Mouse (Mus musculus) cerebellum, adult 2 months (tissue): Measurements from ENCODE around the gene Cbx4. TPM values are rescaled to one million over a fixed set of nuclear protein-coding genes. Genes with fewer than 3 reads are reported as not detected.

Source experiments
- DNase-seq, 2 experiments: peaks; one replicate each; pipeline ENCODE4 v3.0.0; 2021
- H3K27ac ChIP-seq: fragments of 200-500 bp; 2 replicates; pipeline ENCODE4 v1.5.1; 2012; ENCODE audit warnings: low read length, control low read depth, inconsistent platforms; ENCODE audit not compliant: insufficient read depth
- H3K27me3 ChIP-seq: fragments of 200-500 bp; 2 replicates; pipeline ENCODE4 v1.6.1; 2012; ENCODE audit warnings: inconsistent platforms, mild to moderate bottlenecking, low read length, moderate library complexity; ENCODE audit not compliant: control insufficient read depth, insufficient read depth
- H3K4me1 ChIP-seq: fragments of 200-500 bp; 2 replicates; pipeline ENCODE4 v1.6.1; 2011; ENCODE audit warnings: low read length; ENCODE audit not compliant: control insufficient read depth, insufficient read depth
- H3K4me3 ChIP-seq: fragments of 200-500 bp; replicated peaks from 2 replicates; pipeline ENCODE3; 2011; ENCODE audit warnings: mild to moderate bottlenecking, low read depth, low read length, control low read depth; ENCODE audit not compliant: insufficient read depth
- CTCF ChIP-seq: fragments of 200-500 bp; IDR thresholded peaks from 2 replicates; pipeline ENCODE4 v1.5.1; 2011; ENCODE audit warnings: low read depth, mild to moderate bottlenecking, control low read depth, low read length, moderate library complexity, borderline replicate concordance; ENCODE audit not compliant: insufficient read depth
- POLR2A ChIP-seq: fragments of 200-500 bp; IDR thresholded peaks from 2 replicates; pipeline ENCODE4 v1.6.1; 2011; ENCODE audit warnings: low read length, control low read depth, borderline replicate concordance; ENCODE audit not compliant: insufficient read depth
- WGBS: fragments of 180-500 bp; shearing (Covaris S2); methylation state at CpG from one replicate; pipeline ENCODE4 v1.1.7; 2018; 5-methylcytosine and 5-hydroxymethylcytosine counted together
- polyA plus RNA-seq: library from polyadenylated mRNA; depleted of rRNA; stranded (reverse); fragments of >200 nt; gene quantifications from 2 replicates; pipeline ENCODE4 v1.2.3, GENCODE M21; 2012

The Cbx4 gene
- polyA plus RNA-seq, 1 experiment, result 50.1 TPM

GRCm38 (mm10) chr11:119042466-119043272 is 43.4 kb downstream of the Cbx4 start:
- Histone ChIP-seq H3K27me3 (peaks cover 11% of the 10 kb centered on the region; the same call in 1 of the 2 replicates), H3K27ac (no peak overlapping the region), H3K4me3 (no peak overlapping the region), H3K4me1 (peaks cover 15% of the 10 kb centered on the region)
- peak in 1 of 2 experiments; percentile 47 for DNase-seq
- no peak for TF ChIP-seq CTCF
- no peak for TF ChIP-seq POLR2A
- 8% methylated on average over 52 of the region's 52 CpGs for WGBS

- peaks cover 15% of the 10 kb centered on the region for H3K4me1 ChIP-seq
- no peak overlapping the region for H3K27ac ChIP-seq
- peaks cover 9% of the 10 kb centered on the region; the same call in 1 of the 2 replicates for H3K27me3 ChIP-seq
- H3K4me3 ChIP-seq, result peak overlapping the region; percentile 78
- TF ChIP-seq CTCF (no peak), POLR2A (no peak)
- WGBS, result 2% methylated on average over 31 of the region's 31 CpGs
- DNase-seq, result no peak
Measured at GRCm38 (mm10) chr11:119041750-119042465, 44.1 kb downstream of the Cbx4 start.

GRCm38 (mm10) chr11:119041325-119041716 is 44.7 kb downstream of the Cbx4 start:
- H3K27me3 ChIP-seq, result peaks cover 9% of the 10 kb centered on the region; the same call in 1 of the 2 replicates
- WGBS, result 1% methylated on average over 31 of the region's 31 CpGs
- no peak for DNase-seq
- peak overlapping the region; percentile 70 for H3K27ac ChIP-seq
- peaks cover 15% of the 10 kb centered on the region for H3K4me1 ChIP-seq
- H3K4me3 ChIP-seq, result peak overlapping the region; percentile 78
- no peak for TF ChIP-seq POLR2A
- TF ChIP-seq CTCF, result no peak

GRCm38 (mm10) chr11:119040600-119041324 is 45.3 kb downstream of the Cbx4 start, which contains the start of gene Cbx8:
Gene Cbx8 (minus strand): TSS chr11:119040969.
- under 1% methylated on average over 63 of the region's 63 CpGs for WGBS
- Histone ChIP-seq H3K4me3 (peak within 1 kb of the TSS; percentile 96), H3K27ac (peak within 1 kb of the TSS; percentile 95), H3K4me1 (peaks cover 15% of the 10 kb centered on the region), H3K27me3 (peaks cover 9% of the 10 kb centered on the region; the same call in 1 of the 2 replicates)
- DNase-seq, result peak; percentile 100
- peak; percentile 82 for TF ChIP-seq POLR2A
- no peak for TF ChIP-seq CTCF

GRCm38 (mm10) chr11:119039732-119040512 is 46.1 kb downstream of the Cbx4 start:
- whole genome bisulfite sequencing, result 15% methylated on average over 21 of the region's 21 CpGs
- TF ChIP-seq POLR2A (no peak), CTCF (no peak)
- peak overlapping the region; percentile 96 for H3K4me3 ChIP-seq
- DNase-seq, result no peak
- peaks cover 9% of the 10 kb centered on the region; the same call in 1 of the 2 replicates for H3K27me3 ChIP-seq
- peak overlapping the region; percentile 95 for H3K27ac ChIP-seq
- H3K4me1 ChIP-seq, result peaks cover 15% of the 10 kb centered on the region

- H3K4me3 ChIP-seq, result no peak overlapping the region
- WGBS, result 56% methylated on average over 22 of the region's 22 CpGs
- no peak overlapping the region for H3K27ac ChIP-seq
- peaks cover 15% of the 10 kb centered on the region for H3K4me1 ChIP-seq
- peaks cover 9% of the 10 kb centered on the region; the same call in 1 of the 2 replicates for H3K27me3 ChIP-seq
- no peak for TF ChIP-seq CTCF
- no peak for TF ChIP-seq POLR2A
- peak; percentile 11 to 48 for DNase-seq
Measured at GRCm38 (mm10) chr11:119038744-119039484, 47.1 kb downstream of the Cbx4 start.
